Mouse (Mus musculus): ENCODE results near the gene Kiz. TPM values are rescaled to one million over a fixed set of nuclear protein-coding genes. Genes with fewer than 3 reads are reported as not detected.

Gene Kiz
- polyA plus RNA-seq (2012; rRNA removed), result 0.46 and 0.76 TPM in 2 replicates

DNA sequence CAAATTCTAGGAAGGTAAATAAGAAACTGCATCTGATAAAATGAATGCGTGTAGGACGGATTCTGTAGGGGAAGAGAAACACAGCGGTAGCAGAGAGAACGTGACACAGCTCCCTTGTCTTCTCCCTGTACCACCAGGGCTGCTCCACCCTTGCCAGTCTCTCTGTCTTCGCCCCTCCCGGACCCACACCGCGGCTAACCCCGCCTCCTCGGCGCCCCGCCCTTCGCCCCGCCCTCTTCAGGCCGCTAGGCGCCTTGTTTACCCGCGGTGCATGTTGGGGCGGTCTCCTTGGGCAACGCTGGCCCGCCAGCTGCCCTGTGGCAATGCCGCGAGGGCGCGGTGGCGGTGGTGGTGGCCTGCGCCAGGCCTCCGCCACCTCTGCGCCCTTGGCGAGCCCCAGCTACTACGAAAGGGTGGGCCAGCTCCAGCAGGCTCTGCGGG, at the start of gene Kiz:
Kiz (plus strand) TSS at position 266 of the 441 bp plus-strand sequence.
- H3K4me3 ChIP-seq (ENCODE audit: low read depth, low read length), result peak within 1 kb of the TSS; percentile 82
- under 1% methylated on average over 32 of the region's 32 CpGs for WGBS
- no peaks in the 10 kb centered on the region for H3K36me3 ChIP-seq (ENCODE audit: control insufficient read depth, insufficient read depth, low read length)
- H3K27me3 ChIP-seq (ENCODE audit: control insufficient read depth, insufficient read depth, low read length), result no peaks in the 10 kb centered on the region
- TF ChIP-seq CTCF (IDR thresholded peaks at IDR 0.05; ENCODE audit: extremely low read depth, insufficient read length, insufficient replicate concordance, low read depth, low read length) (no peak), POLR2A (IDR thresholded peaks at IDR 0.05; ENCODE audit: low read depth, low read length) (peak; percentile 67; the same call in 1 of the 2 replicates)
- no peaks in the 10 kb centered on the region for H3K4me1 ChIP-seq (ENCODE audit: control insufficient read depth, insufficient read depth, insufficient read length, low read length)
- no peak within 1 kb of the TSS for H3K27ac ChIP-seq (ENCODE audit: insufficient read depth, low read depth, low read length)

DNA sequence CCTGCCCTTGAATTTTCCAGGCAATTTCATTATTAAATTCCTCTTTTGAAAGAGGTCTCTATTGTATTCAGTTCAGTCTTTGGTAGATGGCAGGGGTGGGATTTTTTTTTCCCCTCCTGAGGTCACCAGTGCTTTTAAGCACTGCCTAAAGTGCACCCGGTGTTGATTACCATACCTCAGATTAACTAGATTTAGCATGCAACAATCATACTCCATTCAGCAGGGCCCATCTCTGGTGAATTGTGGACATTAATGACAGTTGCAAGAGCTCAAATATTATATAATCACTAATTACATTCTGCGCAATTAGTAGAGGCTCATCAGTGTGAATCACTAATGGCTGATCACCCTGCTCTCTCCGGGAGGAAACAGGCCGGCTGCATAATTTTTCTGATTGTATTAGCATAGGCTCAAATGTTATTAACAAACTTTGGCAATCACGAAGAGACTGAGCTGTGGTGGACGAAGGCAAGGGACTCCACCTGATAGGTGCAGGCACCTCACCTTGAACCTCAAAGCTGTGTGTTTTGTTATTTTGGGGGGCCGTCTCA, 45.9 kb upstream of the Kiz start:
- Histone ChIP-seq H3K27ac (ENCODE audit: insufficient read depth, low read depth, low read length) (no peak overlapping the region), H3K36me3 (ENCODE audit: control insufficient read depth, insufficient read depth, low read length) (no peaks in the 10 kb centered on the region), H3K27me3 (ENCODE audit: control insufficient read depth, insufficient read depth, low read length) (no peaks in the 10 kb centered on the region), H3K4me3 (ENCODE audit: low read depth, low read length) (no peak overlapping the region), H3K4me1 (ENCODE audit: control insufficient read depth, insufficient read depth, insufficient read length, low read length) (no peaks in the 10 kb centered on the region)
- no peak for TF ChIP-seq CTCF (IDR thresholded peaks at IDR 0.05; ENCODE audit: extremely low read depth, insufficient read length, insufficient replicate concordance, low read depth, low read length)
- no peak for TF ChIP-seq POLR2A (IDR thresholded peaks at IDR 0.05; ENCODE audit: low read depth, low read length)
- 84% methylated on average over 7 of the region's 7 CpGs for WGBS

DNA sequence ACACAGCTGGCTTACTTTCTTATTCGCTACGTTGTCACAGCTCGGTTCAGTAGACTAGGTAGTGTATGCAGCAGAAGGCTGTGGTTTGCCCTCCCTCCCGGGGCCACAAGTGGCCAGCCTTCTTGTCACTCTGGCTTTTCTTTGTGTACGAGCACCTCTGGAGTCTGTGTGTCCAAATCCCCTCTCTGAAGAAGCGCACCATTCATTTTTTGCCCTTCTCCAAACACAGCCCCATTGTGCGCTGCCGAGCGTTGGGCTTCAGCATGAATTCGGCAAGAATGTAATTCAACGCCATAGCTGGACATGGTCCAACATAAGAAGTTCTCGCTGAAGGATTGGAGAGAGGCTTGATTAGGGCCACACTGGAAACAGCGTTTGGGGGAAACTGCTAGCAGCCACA, 45.0 kb upstream of the Kiz start:
- H3K4me3 ChIP-seq (ENCODE audit: low read depth, low read length), result no peak overlapping the region
- H3K36me3 ChIP-seq (ENCODE audit: control insufficient read depth, insufficient read depth, low read length), result no peaks in the 10 kb centered on the region
- H3K27ac ChIP-seq (ENCODE audit: insufficient read depth, low read depth, low read length), result no peak overlapping the region
- no peaks in the 10 kb centered on the region for H3K27me3 ChIP-seq (ENCODE audit: control insufficient read depth, insufficient read depth, low read length)
- TF ChIP-seq POLR2A (IDR thresholded peaks at IDR 0.05; ENCODE audit: low read depth, low read length) (no peak), CTCF (IDR thresholded peaks at IDR 0.05; ENCODE audit: extremely low read depth, insufficient read length, insufficient replicate concordance, low read depth, low read length) (no peak)
- H3K4me1 ChIP-seq (ENCODE audit: control insufficient read depth, insufficient read depth, insufficient read length, low read length), result no peaks in the 10 kb centered on the region
- WGBS, result 77% methylated on average over 13 of the region's 13 CpGs

DNA sequence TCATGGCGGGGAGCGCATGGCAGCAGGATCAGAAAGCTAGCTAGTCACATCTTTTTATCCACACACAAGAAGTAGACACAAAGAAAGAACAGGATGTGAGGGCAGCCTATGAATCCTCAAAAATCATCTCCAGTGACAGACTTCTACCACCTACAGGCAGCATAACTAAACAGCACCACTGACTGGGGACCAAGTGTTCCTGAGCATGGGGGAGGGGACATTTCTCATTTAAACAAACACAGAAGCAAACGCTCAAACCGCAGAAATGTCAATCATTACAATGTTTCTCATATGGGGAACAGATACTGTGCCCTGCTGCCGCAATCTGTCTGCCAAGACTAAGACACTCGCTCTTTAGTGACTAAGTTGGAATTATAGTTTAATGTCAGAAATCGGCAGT, 40.7 kb upstream of the Kiz start:
- Histone ChIP-seq H3K27ac (ENCODE audit: insufficient read depth, low read depth, low read length) (no peak overlapping the region), H3K4me1 (ENCODE audit: control insufficient read depth, insufficient read depth, insufficient read length, low read length) (no peaks in the 10 kb centered on the region), H3K4me3 (ENCODE audit: low read depth, low read length) (no peak overlapping the region), H3K27me3 (ENCODE audit: control insufficient read depth, insufficient read depth, low read length) (no peaks in the 10 kb centered on the region), H3K36me3 (ENCODE audit: control insufficient read depth, insufficient read depth, low read length) (no peaks in the 10 kb centered on the region)
- no peak for TF ChIP-seq POLR2A (IDR thresholded peaks at IDR 0.05; ENCODE audit: low read depth, low read length)
- no peak for TF ChIP-seq CTCF (IDR thresholded peaks at IDR 0.05; ENCODE audit: extremely low read depth, insufficient read length, insufficient replicate concordance, low read depth, low read length)
- WGBS, result 75% methylated on average over 7 of the region's 7 CpGs

DNA sequence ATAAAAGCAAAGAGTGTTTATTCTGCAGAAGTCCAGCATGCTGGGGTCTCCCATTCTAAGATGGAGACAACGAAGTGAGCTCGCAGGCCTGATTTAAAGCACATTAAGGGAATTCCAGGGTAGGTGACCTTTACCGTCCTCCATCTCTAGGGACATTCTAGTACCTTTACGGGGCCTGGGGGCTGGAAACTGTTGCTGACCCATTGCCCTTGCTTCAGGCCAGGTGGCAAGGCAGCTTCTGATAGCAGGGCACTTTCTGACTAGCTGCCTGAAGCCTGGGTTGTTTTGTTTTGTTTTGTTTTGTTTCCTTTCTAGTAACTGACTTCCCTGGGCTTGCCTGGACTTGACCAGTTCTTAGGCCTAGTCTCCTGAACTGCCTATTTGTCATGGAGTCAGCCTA, 36.6 kb upstream of the Kiz start:
- H3K27me3 ChIP-seq (ENCODE audit: control insufficient read depth, insufficient read depth, low read length), result no peaks in the 10 kb centered on the region
- no peaks in the 10 kb centered on the region for H3K36me3 ChIP-seq (ENCODE audit: control insufficient read depth, insufficient read depth, low read length)
- H3K27ac ChIP-seq (ENCODE audit: insufficient read depth, low read depth, low read length), result no peak overlapping the region
- TF ChIP-seq CTCF (IDR thresholded peaks at IDR 0.05; ENCODE audit: extremely low read depth, insufficient read length, insufficient replicate concordance, low read depth, low read length) (no peak), POLR2A (IDR thresholded peaks at IDR 0.05; ENCODE audit: low read depth, low read length) (no peak)
- WGBS, result 88% methylated on average over 4 of the region's 4 CpGs
- H3K4me3 ChIP-seq (ENCODE audit: low read depth, low read length), result no peak overlapping the region
- H3K4me1 ChIP-seq (ENCODE audit: control insufficient read depth, insufficient read depth, insufficient read length, low read length), result no peaks in the 10 kb centered on the region

DNA sequence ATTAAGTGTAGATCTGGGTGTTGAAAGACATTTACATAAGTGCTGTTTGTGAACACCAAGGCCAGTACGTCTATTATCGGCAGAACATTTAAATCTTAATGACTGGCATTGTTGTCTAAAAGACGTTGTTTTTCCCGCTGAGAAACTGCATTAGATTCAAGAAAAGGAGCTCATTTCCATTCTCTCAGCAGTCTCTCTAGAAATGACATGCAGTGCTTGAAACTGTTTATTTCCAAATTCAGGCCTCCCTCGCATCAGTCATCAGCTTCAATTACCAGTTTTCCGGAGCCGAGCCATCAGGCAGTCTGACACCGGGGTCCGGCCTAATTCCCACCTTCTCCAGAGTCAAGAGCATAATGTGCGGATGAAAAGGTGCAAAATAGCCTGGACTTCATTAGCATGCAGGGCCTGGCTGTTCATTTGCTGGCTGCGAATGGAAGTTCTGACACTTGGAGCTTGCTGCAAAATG, 32.1 kb upstream of the Kiz start:
- 75% methylated on average over 11 of the region's 11 CpGs for WGBS
- Histone ChIP-seq H3K4me3 (ENCODE audit: low read depth, low read length) (no peak overlapping the region), H3K27ac (ENCODE audit: insufficient read depth, low read depth, low read length) (no peak overlapping the region), H3K4me1 (ENCODE audit: control insufficient read depth, insufficient read depth, insufficient read length, low read length) (no peaks in the 10 kb centered on the region), H3K36me3 (ENCODE audit: control insufficient read depth, insufficient read depth, low read length) (no peaks in the 10 kb centered on the region), H3K27me3 (ENCODE audit: control insufficient read depth, insufficient read depth, low read length) (no peaks in the 10 kb centered on the region)
- TF ChIP-seq CTCF (IDR thresholded peaks at IDR 0.05; ENCODE audit: extremely low read depth, insufficient read length, insufficient replicate concordance, low read depth, low read length), result no peak
- TF ChIP-seq POLR2A (IDR thresholded peaks at IDR 0.05; ENCODE audit: low read depth, low read length), result no peak

DNA sequence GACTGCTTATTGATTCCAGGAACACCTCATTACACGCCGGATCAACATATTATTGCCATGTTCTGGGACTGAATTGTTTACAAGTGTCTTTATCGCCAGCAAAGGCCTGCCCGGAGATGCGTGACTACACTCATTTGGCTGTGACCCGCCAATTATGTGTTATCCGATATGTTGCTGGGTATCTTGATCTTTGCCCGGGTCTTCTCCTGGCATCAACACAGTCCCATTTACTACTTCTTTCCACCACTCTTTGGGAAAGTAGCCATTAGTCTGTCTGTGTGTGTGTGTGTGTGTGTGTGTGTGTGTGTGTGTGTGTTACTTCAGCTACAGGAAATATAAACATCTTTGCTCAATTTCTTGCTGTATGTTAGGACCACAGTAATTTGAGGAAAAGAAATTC, 31.6 kb upstream of the Kiz start:
- H3K27ac ChIP-seq (ENCODE audit: insufficient read depth, low read depth, low read length), result no peak overlapping the region
- 69% methylated on average over 8 of the region's 8 CpGs for WGBS
- TF ChIP-seq POLR2A (IDR thresholded peaks at IDR 0.05; ENCODE audit: low read depth, low read length) (no peak), CTCF (IDR thresholded peaks at IDR 0.05; ENCODE audit: extremely low read depth, insufficient read length, insufficient replicate concordance, low read depth, low read length) (no peak)
- no peaks in the 10 kb centered on the region for H3K4me1 ChIP-seq (ENCODE audit: control insufficient read depth, insufficient read depth, insufficient read length, low read length)
- H3K36me3 ChIP-seq (ENCODE audit: control insufficient read depth, insufficient read depth, low read length), result no peaks in the 10 kb centered on the region
- H3K27me3 ChIP-seq (ENCODE audit: control insufficient read depth, insufficient read depth, low read length), result no peaks in the 10 kb centered on the region
- H3K4me3 ChIP-seq (ENCODE audit: low read depth, low read length), result no peak overlapping the region
